Mouse (Mus musculus) lung, postnatal 0 days (tissue): Measurements from ENCODE around the gene Trim46.

Source experiments
- CTCF ChIP-seq: IDR thresholded peaks from 2 replicates; pipeline ENCODE4 v1.5.1; 2016; ENCODE audit warnings: antibody characterized with exemption, mild to moderate bottlenecking
- EP300 ChIP-seq: IDR thresholded peaks from 2 replicates; pipeline ENCODE4 v1.6.1; 2016; ENCODE audit warnings: antibody characterized with exemption, mild to moderate bottlenecking, control low read depth

GRCm38 (mm10) chr3:89227307-89228179, 18.6 kb downstream of the Trim46 start:
- TF ChIP-seq CTCF (no peak), EP300 (no peak)
